Mouse (Mus musculus): ENCODE data around the gene Kcnn4. TPM values are rescaled to one million over a fixed set of nuclear protein-coding genes. Genes with fewer than 3 reads are reported as not detected.

The Kcnn4 gene
- polyA plus RNA-seq, 2 experiments = 2.4 TPM

- H3K27ac ChIP-seq (replicated peaks; ENCODE audit: low read depth, low read length) = no peak overlapping the region
- H3K4me1 ChIP-seq (ENCODE audit: control insufficient read depth, insufficient read depth, low read length) = peaks cover 14% of the 10 kb centered on the region
- no peaks in the 10 kb centered on the region for H3K27me3 ChIP-seq (ENCODE audit: control insufficient read depth, insufficient read depth, low read length)
- H3K9ac ChIP-seq (ENCODE audit: low read depth, low read length, severe bottlenecking) = no peak overlapping the region
- H3K4me2 ChIP-seq (replicated peaks; ENCODE audit: low read depth, low read length, severe bottlenecking) = no peak overlapping the region
- H3K36me3 ChIP-seq (ENCODE audit: control insufficient read depth, insufficient read depth, low read length) = no peaks in the 10 kb centered on the region
- ATAC-seq (ENCODE audit: low FRiP score, low read depth) (no peak), DNase-seq (ENCODE audit: low spot score) (no peak)
- H3K4me3 ChIP-seq (replicated peaks; ENCODE audit: low read length) = no peak overlapping the region
- TF ChIP-seq POLR2A (IDR thresholded peaks at IDR 0.05; ENCODE audit: borderline replicate concordance, extremely low read depth, insufficient read depth, insufficient read length) = no peak
- H3K9me3 ChIP-seq (ENCODE audit: control insufficient read depth, low read length) = no peaks in the 10 kb centered on the region
- WGBS = 84% methylated on average over 10 of the region's 10 CpGs
These were observed 17.0 kb downstream of the Kcnn4 start for GRCm38 (mm10) chr7:24387059-24387556.

- ATAC-seq (ENCODE audit: low FRiP score, low read depth) = no peak
These were observed 19.6 kb downstream of the Kcnn4 start for GRCm38 (mm10) chr7:24389516-24390187.

DNA sequence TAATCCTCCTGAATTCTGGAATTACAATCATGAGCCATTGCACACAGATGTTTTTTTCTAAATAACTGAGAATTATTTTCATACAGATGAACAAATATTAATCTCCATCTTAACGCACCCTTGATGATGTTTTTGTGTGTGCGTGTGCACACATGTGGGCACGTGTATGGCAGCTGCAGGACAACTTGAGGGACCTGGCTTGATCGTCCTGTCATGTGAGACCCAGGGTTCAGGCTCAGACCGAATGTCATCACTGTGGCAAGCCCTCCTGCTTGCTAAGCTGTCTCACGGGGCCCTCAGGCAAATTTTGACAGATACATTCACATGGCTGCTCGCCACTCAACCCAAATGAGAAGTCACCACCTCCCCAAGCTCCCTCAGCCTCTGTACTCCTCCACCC, 20.4 kb downstream of the Kcnn4 start:
- no peaks in the 10 kb centered on the region for H3K27me3 ChIP-seq (ENCODE audit: control insufficient read depth, insufficient read depth, low read length)
- H3K4me3 ChIP-seq (replicated peaks; ENCODE audit: low read length) = no peak overlapping the region
- ATAC-seq (ENCODE audit: low FRiP score, low read depth) (no peak), DNase-seq (ENCODE audit: low spot score) (no peak)
- H3K4me1 ChIP-seq (ENCODE audit: control insufficient read depth, insufficient read depth, low read length) = peaks cover 25% of the 10 kb centered on the region
- H3K9me3 ChIP-seq (ENCODE audit: control insufficient read depth, low read length) = no peaks in the 10 kb centered on the region
- 28% methylated on average over 7 of the region's 7 CpGs for WGBS
- no peaks in the 10 kb centered on the region for H3K36me3 ChIP-seq (ENCODE audit: control insufficient read depth, insufficient read depth, low read length)
- no peak overlapping the region for H3K9ac ChIP-seq (ENCODE audit: low read depth, low read length, severe bottlenecking)
- no peak for TF ChIP-seq POLR2A (IDR thresholded peaks at IDR 0.05; ENCODE audit: borderline replicate concordance, extremely low read depth, insufficient read depth, insufficient read length)
- peak overlapping the region; percentile 32 for H3K4me2 ChIP-seq (replicated peaks; ENCODE audit: low read depth, low read length, severe bottlenecking)
- no peak overlapping the region for H3K27ac ChIP-seq (replicated peaks; ENCODE audit: low read depth, low read length)

More at GRCm38 (mm10) chr7:24389516-24390187, 19.6 kb downstream of the Kcnn4 start:
- no peak for TF ChIP-seq POLR2A (IDR thresholded peaks at IDR 0.05; ENCODE audit: borderline replicate concordance, extremely low read depth, insufficient read depth, insufficient read length)
- DNase-seq (ENCODE audit: low spot score) = no peak
- Histone ChIP-seq H3K4me1 (ENCODE audit: control insufficient read depth, insufficient read depth, low read length) (peaks cover 20% of the 10 kb centered on the region), H3K4me3 (replicated peaks; ENCODE audit: low read length) (no peak overlapping the region), H3K9ac (ENCODE audit: low read depth, low read length, severe bottlenecking) (no peak overlapping the region), H3K27me3 (ENCODE audit: control insufficient read depth, insufficient read depth, low read length) (no peaks in the 10 kb centered on the region), H3K27ac (replicated peaks; ENCODE audit: low read depth, low read length) (no peak overlapping the region), H3K36me3 (ENCODE audit: control insufficient read depth, insufficient read depth, low read length) (no peaks in the 10 kb centered on the region), H3K9me3 (ENCODE audit: control insufficient read depth, low read length) (no peaks in the 10 kb centered on the region), H3K4me2 (replicated peaks; ENCODE audit: low read depth, low read length, severe bottlenecking) (no peak overlapping the region)
- 51% methylated on average over 13 of the region's 13 CpGs for WGBS

- 0 out of 2 replicates have a peak overlapping the region, but pooled peaks have one; percentile 7 for H3K4me3 ChIP-seq (replicated peaks; ENCODE audit: low read length)
- WGBS = under 1% methylated on average over 5 of the region's 5 CpGs
- no peak overlapping the region for H3K27ac ChIP-seq (replicated peaks; ENCODE audit: low read depth, low read length)
- DNase-seq (ENCODE audit: low spot score) (peak; percentile 75), ATAC-seq (ENCODE audit: low FRiP score, low read depth) (peak; percentile 82)
- H3K9ac ChIP-seq (ENCODE audit: low read depth, low read length, severe bottlenecking) = peak overlapping the region; percentile 43; the same call in 1 of the 2 replicates
- H3K4me2 ChIP-seq (replicated peaks; ENCODE audit: low read depth, low read length, severe bottlenecking) = peak overlapping the region; percentile 32
- no peaks in the 10 kb centered on the region for H3K27me3 ChIP-seq (ENCODE audit: control insufficient read depth, insufficient read depth, low read length)
- no peaks in the 10 kb centered on the region for H3K36me3 ChIP-seq (ENCODE audit: control insufficient read depth, insufficient read depth, low read length)
- no peak for TF ChIP-seq POLR2A (IDR thresholded peaks at IDR 0.05; ENCODE audit: borderline replicate concordance, extremely low read depth, insufficient read depth, insufficient read length)
- peaks cover 25% of the 10 kb centered on the region for H3K4me1 ChIP-seq (ENCODE audit: control insufficient read depth, insufficient read depth, low read length)
- H3K9me3 ChIP-seq (ENCODE audit: control insufficient read depth, low read length) = no peaks in the 10 kb centered on the region
These were observed 21.0 kb downstream of the Kcnn4 start for GRCm38 (mm10) chr7:24391077-24391476.

DNA sequence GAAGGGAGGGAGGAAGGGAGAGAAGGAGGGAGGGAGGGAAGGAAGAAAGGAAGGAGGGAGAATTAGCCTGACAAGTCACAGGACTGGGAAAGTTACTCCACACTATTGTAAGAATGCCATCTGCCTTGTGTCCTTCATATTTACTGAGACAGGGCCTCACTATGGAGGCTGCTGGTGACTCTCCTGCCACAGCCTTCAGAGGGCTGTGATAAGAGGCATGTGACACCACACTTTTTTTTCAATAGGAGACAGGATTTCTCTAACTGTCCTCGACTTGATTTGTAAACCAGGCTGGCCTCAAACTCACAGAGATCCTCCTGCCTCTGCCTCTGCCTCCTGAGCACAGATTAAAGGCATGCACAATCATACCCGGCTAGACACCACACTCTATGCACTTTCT, 21.6 kb downstream of the Kcnn4 start:
- H3K27me3 ChIP-seq (ENCODE audit: control insufficient read depth, insufficient read depth, low read length) = no peaks in the 10 kb centered on the region
- no peak overlapping the region for H3K9ac ChIP-seq (ENCODE audit: low read depth, low read length, severe bottlenecking)
- no peak overlapping the region for H3K27ac ChIP-seq (replicated peaks; ENCODE audit: low read depth, low read length)
- H3K4me2 ChIP-seq (replicated peaks; ENCODE audit: low read depth, low read length, severe bottlenecking) = no peak overlapping the region
- no peak for ATAC-seq (ENCODE audit: low FRiP score, low read depth)
- H3K4me3 ChIP-seq (replicated peaks; ENCODE audit: low read length) = no peak overlapping the region
- H3K4me1 ChIP-seq (ENCODE audit: control insufficient read depth, insufficient read depth, low read length) = peaks cover 25% of the 10 kb centered on the region
- 75% methylated on average over 2 of the region's 2 CpGs for WGBS
- no peak for DNase-seq (ENCODE audit: low spot score)
- H3K9me3 ChIP-seq (ENCODE audit: control insufficient read depth, low read length) = no peaks in the 10 kb centered on the region
- no peak for TF ChIP-seq POLR2A (IDR thresholded peaks at IDR 0.05; ENCODE audit: borderline replicate concordance, extremely low read depth, insufficient read depth, insufficient read length)
- H3K36me3 ChIP-seq (ENCODE audit: control insufficient read depth, insufficient read depth, low read length) = no peaks in the 10 kb centered on the region

Data from limb, embryonic 14.5 days (tissue).